Mouse (Mus musculus) layer of hippocampus, adult 8-10 months (tissue): Measurements from ENCODE around the gene Adarb2. TPM values are rescaled to one million over a fixed set of nuclear protein-coding genes. Genes with fewer than 3 reads are reported as not detected.
A peak's percentile ranks its signal among the peaks of the same experiment; 100 is the strongest.

Experiments used
- DNase-seq, 2 experiments: peaks; one replicate each; pipeline ENCODE4 v3.0.0; 2022; ENCODE audit warnings: low spot score in 2 of 2
- total RNA-seq, 4 experiments: library from RNA; stranded (reverse); gene quantifications; 2 replicates each; pipeline ENCODE4 v1.2.4; 2022

The Adarb2 gene
- total RNA-seq, 4 experiments from 2014 or later, result 33.8 to 43.5 (median 37.8) TPM

GRCm38 (mm10) chr13:8664615-8665240 lies 462.1 kb downstream of the Adarb2 start:
- no peak for DNase-seq

- DNase-seq, result no peak
Measured at GRCm38 (mm10) chr13:8677174-8677573, 474.5 kb downstream of the Adarb2 start.

- DNase-seq, result no peak
Measured at GRCm38 (mm10) chr13:8680470-8681129, 477.9 kb downstream of the Adarb2 start.

GRCm38 (mm10) chr13:8691448-8691847 lies 488.8 kb downstream of the Adarb2 start:
- no peak for DNase-seq

- DNase-seq, result no peak
Measured at GRCm38 (mm10) chr13:8692787-8693186, 490.1 kb downstream of the Adarb2 start.

GRCm38 (mm10) chr13:8698451-8698850 lies 495.8 kb downstream of the Adarb2 start:
- no peak for DNase-seq

- no peak for DNase-seq
Measured at GRCm38 (mm10) chr13:8699831-8700230, 497.2 kb downstream of the Adarb2 start.

GRCm38 (mm10) chr13:8700981-8701380 lies 498.3 kb downstream of the Adarb2 start:
- no peak for DNase-seq

- no peak for DNase-seq
Measured at GRCm38 (mm10) chr13:8705296-8705695, 502.6 kb downstream of the Adarb2 start.

- DNase-seq, result no peak
Measured at GRCm38 (mm10) chr13:8713377-8713776, 510.7 kb downstream of the Adarb2 start.

- DNase-seq, result no peak
Measured at GRCm38 (mm10) chr13:8729972-8730645, 527.4 kb downstream of the Adarb2 start.

- DNase-seq, result peak in 1 of 2 experiments; percentile 35
Measured at GRCm38 (mm10) chr13:8737139-8737865, 534.6 kb downstream of the Adarb2 start.

- DNase-seq, result no peak
Measured at GRCm38 (mm10) chr13:8742792-8743191, 540.1 kb downstream of the Adarb2 start.

GRCm38 (mm10) chr13:8744565-8744964 lies 541.9 kb downstream of the Adarb2 start:
- peak in 1 of 2 experiments; percentile 7 for DNase-seq

GRCm38 (mm10) chr13:8745596-8745995 lies 542.9 kb downstream of the Adarb2 start:
- no peak for DNase-seq

- no peak for DNase-seq
Measured at GRCm38 (mm10) chr13:8749451-8749850, 546.8 kb downstream of the Adarb2 start.

GRCm38 (mm10) chr13:8760940-8761339 lies 558.3 kb downstream of the Adarb2 start:
- no peak for DNase-seq

- no peak for DNase-seq
Measured at GRCm38 (mm10) chr13:8769654-8770227, 567.1 kb downstream of the Adarb2 start.

- DNase-seq, result no peak
Measured at GRCm38 (mm10) chr13:8770616-8771015, 568.0 kb downstream of the Adarb2 start.

- peak in 1 of 2 experiments; percentile 26 for DNase-seq
Measured at GRCm38 (mm10) chr13:8780441-8780840, 577.8 kb downstream of the Adarb2 start.

- DNase-seq, result no peak
Measured at GRCm38 (mm10) chr13:8782636-8783035, 580.0 kb downstream of the Adarb2 start.
